Mouse (Mus musculus): ENCODE measurements at regions not wholly inside any gene's neighbourhood (a gene's known extent, or its start where the extent isn't known, plus 50 kb on each side); places are given as distances from the start of the nearest gene placed in this dataset.
A peak's percentile ranks its signal among the peaks of the same experiment; 100 is the strongest.

DNA sequence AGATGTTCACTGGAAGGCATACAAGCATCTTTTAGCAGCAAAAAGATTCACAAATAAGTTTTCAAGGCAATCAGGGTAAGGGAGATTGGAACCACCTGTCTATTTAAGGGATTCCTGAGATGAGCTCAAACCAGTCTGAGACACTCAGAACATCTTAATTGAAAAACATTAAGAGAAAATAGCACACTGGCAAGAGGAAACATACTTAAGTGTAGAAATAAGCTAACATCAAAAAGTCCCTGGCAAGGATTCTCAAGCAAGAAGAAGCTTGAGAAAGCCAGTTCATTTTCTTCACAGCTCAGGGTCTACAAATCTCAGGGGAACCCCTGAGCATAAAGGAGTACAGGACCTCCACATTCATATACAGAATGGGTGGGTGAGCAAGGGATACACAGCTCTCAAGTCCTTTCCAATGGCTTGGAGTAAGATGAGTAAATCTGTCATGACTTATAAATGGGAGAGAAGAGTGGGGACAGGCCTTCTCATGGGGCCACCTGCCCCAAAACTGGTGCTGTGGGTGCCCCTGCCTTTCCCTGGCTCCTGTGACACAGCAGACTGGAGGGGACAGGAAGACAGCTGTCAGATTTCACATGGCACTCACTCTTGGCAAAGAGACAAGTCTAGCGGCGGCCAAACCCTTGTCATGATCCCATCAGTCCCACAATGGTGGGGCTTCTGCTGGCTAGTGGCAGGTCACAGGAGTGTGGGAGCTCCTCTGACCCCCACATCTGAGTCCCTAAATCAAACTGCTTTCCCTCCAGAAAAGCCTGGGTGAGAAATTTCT lies 436.6 kb downstream of the Meis1 start:
- no peak for DNase-seq (ENCODE audit: extremely low spot score, low read depth, low spot score)

DNA sequence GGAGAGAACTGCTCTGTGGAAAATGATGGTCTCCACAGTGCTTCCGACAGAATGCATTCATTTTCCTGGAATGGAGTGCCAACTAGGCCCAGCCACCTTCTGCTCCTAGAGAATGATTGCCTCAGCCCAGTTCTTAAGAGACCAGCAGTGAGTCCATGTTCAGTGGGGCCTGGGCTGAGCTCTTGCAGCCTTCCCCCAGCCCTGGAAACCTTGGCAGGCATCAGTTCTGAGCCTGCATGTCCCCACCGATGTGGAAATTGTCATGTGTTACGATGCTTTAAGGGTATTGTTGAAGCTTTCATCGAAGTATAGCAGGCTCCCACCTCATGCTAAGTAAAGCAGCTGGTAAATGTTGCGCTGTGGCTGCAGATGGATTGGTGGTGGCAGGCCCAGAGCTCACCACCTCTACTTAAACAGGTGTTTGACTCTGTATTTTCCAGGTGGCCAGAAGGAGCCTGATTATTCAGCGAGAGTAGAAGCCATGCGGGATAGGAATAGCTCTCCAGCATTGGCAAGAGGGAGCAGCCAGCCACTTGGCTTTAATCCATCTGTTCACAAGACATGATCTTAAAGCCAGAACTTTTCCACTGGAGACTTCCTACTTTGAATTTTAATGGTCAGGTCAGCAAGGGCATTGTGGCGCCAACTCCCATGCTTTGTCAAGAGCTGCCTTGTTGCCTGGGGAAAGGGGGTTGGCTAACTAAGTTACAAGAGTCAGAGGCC lies 437.5 kb downstream of the Meis1 start:
- DNase-seq (ENCODE audit: extremely low spot score, low read depth, low spot score), result no peak

DNA sequence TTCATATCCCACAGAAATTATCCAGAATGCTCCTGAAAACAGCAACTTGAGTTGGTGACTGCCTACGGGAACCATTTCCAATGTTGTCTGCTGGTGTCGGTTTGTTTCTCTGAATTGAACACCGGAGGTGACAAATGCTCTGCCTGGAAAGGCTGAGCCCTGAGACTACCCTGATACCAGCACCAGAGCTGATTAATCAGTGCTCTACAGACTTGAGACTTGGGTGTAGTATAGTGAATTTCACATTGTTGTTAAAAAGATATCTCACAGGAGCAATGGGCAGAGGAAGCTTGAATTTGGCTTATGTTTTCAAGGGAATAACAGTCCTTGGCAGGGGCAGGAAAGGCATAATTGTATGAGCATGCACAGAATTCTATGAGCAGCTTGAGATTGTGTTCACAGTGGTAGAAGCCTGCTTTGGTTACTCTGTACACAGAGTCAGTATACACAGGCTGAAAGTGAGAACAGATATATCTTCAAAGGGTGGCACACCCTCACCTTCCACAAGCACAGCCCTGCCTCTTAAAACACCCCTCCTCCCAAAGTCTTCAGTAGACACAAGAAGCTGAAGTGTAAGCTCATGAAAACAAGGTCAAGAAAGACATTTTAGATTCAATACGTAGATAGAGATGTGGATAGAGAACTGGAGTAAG lies 447.1 kb downstream of the Meis1 start:
- DNase-seq (ENCODE audit: extremely low spot score, low read depth, low spot score), result no peak

DNA sequence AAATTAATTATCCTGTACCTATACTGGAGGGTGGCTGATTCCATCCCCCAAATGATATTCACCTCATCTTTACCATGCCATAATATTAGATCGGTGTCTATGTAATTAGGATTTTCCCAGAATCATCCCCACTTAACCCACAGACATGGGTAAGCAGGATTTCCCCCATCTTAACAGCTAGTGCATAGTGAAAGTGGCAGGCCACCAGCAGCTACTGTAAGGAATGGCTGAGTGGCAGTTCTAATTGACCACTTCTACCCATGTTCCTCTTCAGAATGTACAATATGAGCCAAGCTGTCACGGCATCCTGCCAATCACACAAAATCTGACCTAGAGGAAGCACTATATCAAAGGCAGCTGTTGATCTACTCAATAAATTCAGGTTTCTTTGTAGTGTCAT lies 455.8 kb downstream of the Meis1 start:
- DNase-seq (ENCODE audit: extremely low spot score, low read depth, low spot score), result no peak

DNA sequence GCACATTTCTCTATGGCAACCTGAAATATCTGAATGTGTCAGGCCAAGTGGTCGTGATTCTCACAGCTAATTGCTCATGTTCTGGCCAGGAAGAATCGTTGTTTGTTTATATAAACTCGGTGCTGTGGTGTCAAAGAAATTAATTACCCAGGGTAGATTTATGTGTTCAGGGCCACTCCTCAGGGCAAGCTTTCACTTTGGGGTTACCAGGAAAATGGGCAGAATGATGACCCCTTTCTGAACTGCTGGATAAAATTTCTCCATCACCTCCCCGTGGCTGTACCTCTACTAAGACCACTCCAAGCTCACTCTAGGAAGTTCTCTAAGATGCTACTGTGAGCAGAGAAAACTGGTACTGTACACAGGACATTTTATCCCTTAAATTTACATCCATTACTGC lies 460.1 kb downstream of the Meis1 start:
- DNase-seq (ENCODE audit: extremely low spot score, low read depth, low spot score), result no peak

DNA sequence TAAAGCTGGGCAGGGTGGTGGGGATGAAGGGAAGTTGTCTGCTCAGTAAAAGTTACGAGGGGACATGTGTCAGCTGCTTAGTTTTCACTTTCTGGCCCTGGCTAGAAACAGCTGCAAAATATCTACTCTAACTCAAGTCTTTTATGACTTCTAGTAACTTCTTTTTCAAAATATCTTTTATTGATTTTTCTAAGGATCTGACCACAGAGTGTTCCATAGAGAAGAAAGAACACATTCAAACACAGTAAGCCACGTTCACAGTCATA lies 483.3 kb downstream of the Meis1 start:
- no peak for DNase-seq (ENCODE audit: extremely low spot score, low read depth, low spot score)

DNA sequence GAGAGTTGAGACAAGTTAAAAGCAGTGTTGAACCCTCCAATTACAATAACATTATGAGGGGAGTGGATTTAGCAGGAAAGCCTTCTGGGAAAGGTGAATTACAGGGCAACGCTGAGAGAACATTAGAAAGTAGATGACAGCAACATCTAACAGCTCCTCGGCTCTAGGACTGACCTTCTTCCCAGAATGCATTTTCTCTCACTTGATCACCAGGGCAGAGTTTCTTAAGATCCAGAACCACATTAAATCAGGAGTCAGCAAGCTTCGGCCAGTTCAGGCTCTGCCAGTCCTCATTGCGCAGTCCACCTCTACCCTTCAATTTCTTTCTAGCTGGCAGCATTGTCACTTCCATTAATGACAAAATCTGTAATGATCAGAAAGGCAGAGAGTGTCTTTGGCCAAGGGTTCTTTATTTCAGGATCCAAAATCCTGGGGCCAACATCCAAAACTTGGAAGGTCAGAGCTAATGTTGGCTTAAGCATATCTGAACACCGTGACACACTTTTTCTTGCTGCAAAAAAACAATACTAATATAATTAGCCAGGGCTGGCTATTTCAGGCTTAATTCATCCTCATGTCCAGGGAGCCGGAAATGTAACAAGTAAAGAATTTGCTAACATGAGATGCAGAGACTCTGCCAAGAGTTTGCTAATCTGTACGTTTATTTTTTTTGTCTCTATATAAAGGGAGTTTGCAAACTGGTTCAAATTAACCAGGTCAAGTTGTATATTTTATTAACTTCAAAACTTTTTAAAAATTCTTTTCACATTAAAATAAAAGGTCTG lies 483.8 kb downstream of the Meis1 start:
- DNase-seq (ENCODE audit: extremely low spot score, low read depth, low spot score), result no peak

DNA sequence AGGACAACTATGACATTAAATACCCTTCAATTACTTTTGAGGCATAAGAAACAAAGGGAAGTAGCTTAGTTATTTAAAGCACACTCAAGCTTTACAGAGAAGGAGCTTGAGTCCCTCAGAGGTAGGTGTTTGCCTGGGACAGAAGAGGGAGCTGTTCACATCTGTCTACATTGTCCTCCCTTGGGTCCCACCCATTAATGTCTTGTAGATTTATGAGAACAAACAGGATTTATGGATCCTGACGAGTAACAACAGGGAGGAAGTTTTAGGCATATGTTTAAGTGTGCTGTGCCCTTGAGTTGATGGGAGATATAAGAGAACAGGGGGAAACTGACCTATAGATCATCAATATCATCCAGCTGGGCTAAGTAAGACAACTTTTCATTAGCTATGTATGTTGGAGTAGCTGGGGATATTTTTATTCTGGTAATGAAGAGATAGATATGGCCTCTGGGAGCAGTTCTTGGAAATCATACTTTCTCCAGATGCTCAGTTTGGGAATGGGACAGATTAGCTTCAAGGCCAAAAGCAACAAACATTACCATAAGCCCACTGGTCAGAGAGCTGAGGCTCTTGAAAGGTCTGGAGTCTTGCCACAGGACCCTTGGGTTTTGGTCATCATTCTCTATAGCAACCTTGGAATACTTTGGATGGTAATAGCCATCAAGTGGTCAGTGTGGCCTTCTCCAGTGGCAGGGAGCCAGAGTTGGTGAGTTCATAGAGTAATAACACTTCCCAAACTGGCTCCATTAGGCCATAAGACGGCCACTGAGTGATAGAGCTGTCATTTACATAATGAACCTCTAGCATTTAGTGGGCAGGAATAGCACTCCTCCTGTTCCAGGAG lies 487.3 kb downstream of the Meis1 start:
- DNase-seq (ENCODE audit: extremely low spot score, low read depth, low spot score), result no peak

DNA sequence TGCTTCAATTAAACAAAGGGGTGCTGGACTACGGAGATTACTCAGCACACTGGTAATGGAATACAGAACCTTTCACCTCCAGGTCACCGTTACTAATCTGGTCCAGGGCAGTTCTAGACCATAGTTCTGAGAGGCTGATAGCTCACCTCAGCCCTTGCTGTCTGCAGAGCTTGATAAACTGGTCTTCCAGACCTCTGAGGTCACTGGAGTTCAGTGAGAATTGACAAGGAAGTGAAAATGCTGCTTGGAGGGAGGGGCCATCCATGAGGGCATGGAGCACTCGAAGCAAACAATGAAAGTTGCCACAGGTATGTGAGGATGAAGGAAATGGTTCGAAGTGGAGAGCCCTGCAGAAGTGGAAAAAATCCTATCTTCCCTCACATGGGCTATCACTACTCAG lies 490.2 kb downstream of the Meis1 start:
- DNase-seq (ENCODE audit: extremely low spot score, low read depth, low spot score), result no peak

DNA sequence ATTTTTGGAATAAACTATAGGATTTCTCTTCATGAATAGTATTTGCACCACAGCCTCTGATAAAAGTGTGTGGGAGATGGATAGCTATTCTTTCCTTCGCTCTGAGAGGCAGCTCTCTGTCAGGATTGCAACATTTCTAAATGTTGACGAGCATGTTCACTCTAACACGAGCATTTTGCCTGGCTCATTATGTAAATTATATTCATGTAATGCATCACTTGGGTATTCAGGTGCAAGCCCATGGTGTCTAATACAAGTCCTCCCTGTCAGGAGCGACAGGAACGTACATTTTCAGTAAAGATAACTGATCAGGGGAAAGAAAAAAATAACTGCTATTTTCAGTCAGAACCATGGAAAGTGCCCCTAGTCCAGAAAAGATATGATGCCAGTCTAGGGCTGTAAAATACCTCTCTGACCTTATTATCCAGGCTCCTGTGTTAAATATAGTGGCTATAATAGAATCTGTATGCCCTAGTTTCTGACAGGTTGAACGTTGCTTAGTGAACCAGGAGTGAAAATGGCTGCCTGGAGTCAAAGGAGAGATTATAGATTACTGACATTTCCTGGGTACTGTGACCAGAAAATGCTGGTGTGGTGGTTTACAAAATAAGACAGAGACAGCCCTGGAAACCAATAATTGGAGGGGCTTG lies 523.6 kb downstream of the Meis1 start:
- DNase-seq (ENCODE audit: extremely low spot score, low read depth, low spot score), result no peak

DNA sequence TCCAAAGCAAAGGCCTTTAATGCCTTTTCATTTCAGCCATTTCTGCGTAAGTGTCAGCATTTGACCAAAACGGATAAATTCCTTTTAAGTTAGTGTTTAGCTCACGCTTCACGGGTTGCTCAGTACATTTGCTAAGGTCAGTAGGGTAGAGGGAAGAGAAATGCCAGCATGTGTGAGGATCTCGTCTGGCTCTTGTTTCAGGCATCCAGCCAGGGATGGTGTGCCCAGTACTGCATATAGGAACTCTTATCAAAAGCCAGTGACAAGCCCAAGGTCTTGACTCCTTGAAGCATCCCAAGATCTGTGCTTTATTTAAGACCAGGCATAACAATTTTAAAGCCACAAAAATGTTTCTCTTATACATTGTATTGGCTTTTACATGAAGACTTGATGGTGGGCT lies 524.8 kb downstream of the Meis1 start:
- DNase-seq (ENCODE audit: extremely low spot score, low read depth, low spot score), result no peak

DNA sequence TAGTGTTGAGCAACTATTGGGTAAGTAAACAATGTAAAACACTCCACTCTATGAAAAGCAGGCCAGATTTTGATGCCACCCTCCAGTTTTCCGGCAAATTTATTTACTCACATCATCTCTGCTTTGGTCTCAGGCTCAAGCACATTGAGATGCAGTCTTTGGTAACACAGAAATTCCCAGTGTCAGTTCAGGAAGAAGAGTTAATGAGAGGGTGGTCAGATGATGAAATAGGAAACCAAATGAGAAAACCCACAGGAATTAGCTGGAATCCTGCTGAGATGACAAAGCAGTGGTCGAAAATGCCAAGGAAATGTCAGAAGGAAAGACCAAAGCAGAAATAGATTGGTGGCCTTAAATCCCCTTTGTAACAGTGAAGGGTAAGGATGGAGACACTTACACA lies 525.7 kb downstream of the Meis1 start:
- no peak for DNase-seq (ENCODE audit: extremely low spot score, low read depth, low spot score)

DNA sequence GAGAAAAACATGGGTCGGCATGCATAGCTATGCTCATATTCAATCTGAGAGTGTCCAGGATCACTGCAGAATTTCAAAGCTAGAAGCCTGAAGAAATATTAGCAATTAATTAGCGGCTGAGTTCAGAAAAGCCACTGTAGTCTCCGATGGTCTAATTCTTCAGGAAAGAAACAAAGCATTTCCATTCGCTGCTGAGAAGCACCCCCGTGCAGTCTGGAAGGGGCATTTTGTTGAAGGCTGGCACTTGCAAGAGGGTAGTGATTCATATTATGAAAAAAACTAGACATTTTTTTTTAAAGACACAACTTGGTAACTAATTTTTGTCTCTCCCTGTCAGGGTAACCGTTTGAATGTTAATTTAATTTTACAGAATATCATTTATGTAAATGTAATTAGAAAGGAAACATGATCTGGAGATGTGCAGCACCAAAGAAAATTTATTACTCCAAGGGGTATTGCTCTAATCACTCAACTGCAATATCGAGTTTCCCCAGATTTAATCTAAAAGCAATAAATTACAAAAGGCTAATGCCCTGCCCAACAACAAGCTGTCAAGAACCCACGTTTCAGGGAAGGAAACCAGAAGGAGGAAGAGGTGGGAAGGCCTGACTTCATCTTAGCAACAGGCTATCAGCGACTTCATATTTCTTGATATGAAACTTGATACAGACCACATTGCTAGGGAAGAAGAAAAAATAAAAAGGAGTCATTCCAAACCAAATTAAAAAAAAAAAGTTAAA lies 529.1 kb downstream of the Meis1 start:
- peak; percentile 28 for DNase-seq (ENCODE audit: extremely low spot score, low read depth, low spot score)

DNA sequence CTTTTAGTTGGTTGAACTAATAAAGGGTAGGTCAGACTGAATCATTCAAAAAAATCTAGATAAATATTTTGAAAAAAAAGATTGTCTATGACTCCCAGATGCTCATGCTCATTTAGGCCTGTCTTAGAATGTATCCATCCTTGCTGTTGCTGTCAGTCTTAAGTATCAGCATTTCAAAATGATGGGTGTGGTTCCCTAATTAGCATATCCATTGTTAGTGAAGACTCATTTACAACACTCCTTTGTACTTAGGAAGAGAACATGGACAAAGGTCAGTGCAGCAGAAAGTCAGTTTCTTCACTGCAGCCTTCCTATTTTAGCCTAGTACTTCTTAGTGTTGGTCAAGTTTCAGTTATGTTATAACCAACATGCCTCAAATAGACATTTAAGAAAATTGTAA lies 525.2 kb upstream of the Etaa1 start:
- no peak for DNase-seq (ENCODE audit: extremely low spot score, low read depth, low spot score)

DNA sequence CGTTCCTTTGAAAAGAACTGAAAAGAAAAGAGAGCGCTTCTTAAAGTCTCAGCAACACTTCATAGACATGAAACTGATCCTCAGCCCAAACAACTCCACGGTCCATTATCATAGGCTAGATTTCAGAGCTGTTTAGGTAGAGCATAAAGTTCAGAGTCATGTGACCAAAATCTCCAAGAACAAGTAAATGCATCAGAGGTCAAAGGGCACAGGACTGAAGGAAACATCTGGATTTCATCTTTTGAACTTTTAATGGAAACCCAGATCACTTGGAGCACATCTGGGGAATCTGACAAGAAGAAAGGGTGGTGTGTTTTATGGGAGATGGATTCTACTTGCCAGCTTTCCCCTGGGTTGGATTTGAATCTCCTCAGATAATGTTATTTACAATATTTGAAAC lies 497.6 kb upstream of the Etaa1 start:
- peak; percentile 68 for DNase-seq (ENCODE audit: extremely low spot score, low read depth, low spot score)

DNA sequence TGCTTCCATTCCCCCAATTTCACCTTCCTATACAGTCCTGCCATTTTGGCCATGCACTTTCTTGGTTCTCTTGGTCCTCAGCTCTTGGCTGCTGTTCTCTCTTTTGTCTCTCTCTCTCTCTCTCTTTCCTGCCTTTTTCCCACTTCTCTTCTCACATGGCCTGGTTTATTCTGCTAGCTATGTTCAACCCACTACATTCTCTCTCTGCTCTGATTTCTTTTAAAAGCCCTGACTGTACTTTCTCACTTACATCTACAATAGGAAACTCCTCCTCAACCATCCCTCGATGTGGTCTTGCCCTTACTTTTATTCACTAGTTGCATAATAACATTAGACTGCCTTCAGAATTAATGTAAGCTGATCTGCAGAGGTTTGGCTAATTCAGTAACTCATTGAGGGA lies 495.2 kb upstream of the Etaa1 start:
- DNase-seq (ENCODE audit: extremely low spot score, low read depth, low spot score), result no peak

DNA sequence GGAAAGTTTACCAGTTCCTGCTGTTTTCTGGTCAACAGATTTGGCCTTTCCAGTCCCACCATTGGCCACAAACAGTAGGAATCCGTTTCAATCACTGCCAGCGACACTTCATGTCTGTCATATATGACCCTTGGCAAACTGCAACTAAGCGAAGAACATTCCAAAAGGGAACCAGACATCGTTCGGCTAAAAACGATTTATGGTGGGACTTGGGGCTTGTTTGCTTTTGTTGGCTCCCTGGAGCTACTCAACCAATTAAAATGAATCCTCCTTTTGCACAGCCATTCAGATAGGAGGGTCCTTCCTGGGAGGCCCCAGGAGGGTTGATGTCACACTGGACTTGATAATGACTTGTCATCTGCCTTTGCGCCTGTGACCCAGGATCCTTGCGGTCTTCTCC lies 490.9 kb upstream of the Etaa1 start:
- DNase-seq (ENCODE audit: extremely low spot score, low read depth, low spot score), result no peak

DNA sequence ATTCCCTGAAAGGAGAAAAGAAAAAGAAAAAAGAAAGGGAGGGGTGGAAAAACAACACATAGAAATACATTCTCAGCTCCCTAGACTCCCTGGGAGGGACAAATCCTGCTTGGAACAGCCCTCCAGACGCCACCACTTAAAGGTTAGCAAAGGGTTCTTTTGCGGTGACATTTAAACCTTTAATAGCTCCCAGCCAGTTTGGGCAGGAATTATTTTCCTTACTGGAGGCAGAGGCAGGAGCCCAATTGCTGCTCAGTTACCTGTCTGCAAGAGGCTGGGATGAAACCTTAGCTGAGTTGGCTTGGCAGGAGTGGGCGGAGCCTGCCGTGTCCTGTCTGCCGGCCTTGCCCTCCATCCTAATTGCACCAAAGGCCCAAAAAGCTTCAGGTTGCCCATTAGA lies 490.4 kb upstream of the Etaa1 start:
- no peak for DNase-seq (ENCODE audit: extremely low spot score, low read depth, low spot score)

DNA sequence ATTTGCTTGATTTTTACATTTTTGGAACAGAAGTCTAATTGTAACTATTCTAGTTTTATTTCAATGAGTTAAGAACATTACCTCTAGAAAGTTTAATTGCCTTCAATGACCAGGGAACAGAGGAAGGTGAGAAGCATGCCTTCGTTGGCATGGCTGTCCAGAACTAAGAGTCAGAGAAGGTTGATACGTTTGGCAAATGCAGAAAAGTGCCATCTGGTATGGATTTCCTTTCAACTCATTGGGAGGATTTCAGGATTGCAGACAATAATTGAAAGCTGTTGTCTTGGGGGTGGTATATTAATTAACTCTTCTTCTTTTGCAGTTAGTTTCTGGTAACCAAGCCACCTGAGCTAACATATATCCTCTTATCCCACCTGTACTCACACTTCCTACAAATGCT lies 489.5 kb upstream of the Etaa1 start:
- DNase-seq (ENCODE audit: extremely low spot score, low read depth, low spot score), result no peak
